ENCODE assay signal across 19 mouse cellular contexts in the genomic region with DNA sequence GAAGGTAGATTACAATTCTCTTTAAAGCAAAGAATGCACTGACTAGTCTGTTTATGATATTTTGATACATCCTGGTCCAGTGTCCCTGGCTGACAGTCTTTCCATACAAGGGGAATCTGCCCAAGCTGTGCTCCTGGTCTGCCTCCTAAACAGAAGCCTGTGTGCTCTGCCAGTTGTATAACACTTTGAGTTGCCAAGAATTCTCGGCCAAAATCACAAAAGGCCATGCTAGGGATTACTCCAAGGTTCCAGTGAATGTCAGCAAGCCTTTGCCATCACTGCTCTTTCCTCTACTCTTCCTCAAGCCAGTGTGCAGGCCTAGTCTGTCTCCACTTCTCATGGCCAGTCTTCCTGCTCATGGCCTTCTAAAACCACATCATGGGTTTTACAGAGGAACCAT. TPM values are rescaled to one million over a fixed set of nuclear protein-coding genes. Genes with fewer than 3 reads are reported as not detected.
DNase-seq lines count a peak whose midpoint lies in the region; TF ChIP-seq lines count a peak whose summit lies in the region.
"Had no signal": no experiment of that assay in that cellular context is flagged by ENCODE, and none has a peak within 500 bp of the region (broad histone marks: within the 10 kb centered on the region; RNA-seq: fewer than 3 reads in every experiment).

No protein-coding gene starts in this region.

- DNase-seq in gastrocnemius, adult 18-20 months (ENCODE audit: low spot score), result peak; percentile 38
- no peak for DNase-seq in gastrocnemius, adult 8-10 months (ENCODE audit: low spot score in 2 of 2)
- DNase-seq in lung, postnatal 36 days, result peak; percentile 40
- DNase-seq in lung, adult 2 months, result no peak
- DNase-seq in cerebellum, adult 8-10 months, result peak; percentile 62
- no peak for DNase-seq in embryonic facial prominence, embryonic 10.5 days (ENCODE audit: low spot score)
- DNase-seq in c-Kit-positive CD71-positive TER-119-positive erythroid progenitor cells, embryonic 14.5 days (ENCODE audit: low spot score), result no peak
- DNase-seq: heart, postnatal 4 days; kidney, adult 18-20 months; kidney, postnatal 25 days; liver, embryonic 13.5 days; lung, postnatal 10 days; thymus, postnatal 14 days had no signal

- H3K4me1 ChIP-seq in lung, adult 2 months (ENCODE audit: control insufficient read depth, insufficient read depth, low read length), result no peaks in the 10 kb centered on the region
- peaks cover 5% of the 10 kb centered on the region for H3K4me1 ChIP-seq in embryonic facial prominence, embryonic 10.5 days
- H3K4me1 ChIP-seq: embryonic facial prominence, embryonic 15.5 days; forebrain, embryonic 12.5 days; limb, embryonic 10.5 days; liver, embryonic 13.5 days; midbrain, embryonic 10.5 days had no signal

- no peak overlapping the region for H3K27ac ChIP-seq in embryonic facial prominence, embryonic 10.5 days (replicated peaks)
- H3K27ac ChIP-seq: embryonic facial prominence, embryonic 15.5 days; forebrain, embryonic 12.5 days; hindbrain, postnatal 0 days; limb, embryonic 10.5 days; liver, embryonic 13.5 days; midbrain, embryonic 10.5 days had no signal

- WGBS in lung, adult 2 months, result 60% methylated on average over 1 of the region's 1 CpGs
- WGBS in embryonic facial prominence, embryonic 10.5 days, result 76% methylated on average over 1 of the region's 1 CpGs

- H3K4me3 ChIP-seq in lung, adult 2 months (replicated peaks; ENCODE audit: extremely low read depth, low read depth, low read length), result no peak overlapping the region
- H3K4me3 ChIP-seq in embryonic facial prominence, embryonic 10.5 days, result no peak overlapping the region
- H3K4me3 ChIP-seq: embryonic facial prominence, embryonic 15.5 days; forebrain, embryonic 12.5 days; limb, embryonic 10.5 days; liver, embryonic 13.5 days; midbrain, embryonic 10.5 days had no signal

- no peaks in the 10 kb centered on the region for H3K27me3 ChIP-seq in embryonic facial prominence, embryonic 10.5 days (replicated peaks; ENCODE audit: low read depth, poor library complexity, severe bottlenecking)
- H3K27me3 ChIP-seq: embryonic facial prominence, embryonic 15.5 days; forebrain, embryonic 12.5 days; liver, embryonic 13.5 days had no signal

- no peaks in the 10 kb centered on the region for H3K36me3 ChIP-seq in embryonic facial prominence, embryonic 10.5 days (replicated peaks)
- H3K36me3 ChIP-seq: embryonic facial prominence, embryonic 15.5 days; forebrain, embryonic 12.5 days; limb, embryonic 10.5 days; liver, embryonic 13.5 days; midbrain, embryonic 10.5 days had no signal

- no peaks in the 10 kb centered on the region for H3K9me3 ChIP-seq in embryonic facial prominence, embryonic 10.5 days
- H3K9me3 ChIP-seq: embryonic facial prominence, embryonic 15.5 days; forebrain, embryonic 12.5 days; limb, embryonic 10.5 days; liver, embryonic 13.5 days; midbrain, embryonic 10.5 days had no signal

- no peak for TF ChIP-seq CTCF in lung, adult 2 months (IDR thresholded peaks at IDR 0.05; ENCODE audit: insufficient read depth, low read length)

- no peak for TF ChIP-seq POLR2A in lung, adult 2 months (IDR thresholded peaks at IDR 0.05; ENCODE audit: borderline replicate concordance, extremely low read depth, low read depth, low read length)

RNA-seq across cellular contexts. Expression of a gene that starts 34.9 kb away (rescaled TPM):
- under 1 TPM; 0.05 to 0.07 TPM for total RNA-seq in gastrocnemius, adult 18-20 months (2021)
- total RNA-seq in gastrocnemius, adult 8-10 months (2022), result under 1 TPM in 2 of 4 experiments, not detected in 2; 0.07 to 0.08 TPM
- polyA plus RNA-seq in lung, adult 2 months (2012; rRNA removed), result 0.26 and 0.36 TPM in 2 replicates
- polyA plus RNA-seq in embryonic facial prominence, embryonic 10.5 days (2016; fragmentation: Nextera tagmentation; extraction: Ambion mirVana), result not detected in 2 replicates
- polyA plus RNA-seq: heart, embryonic 11.5 days; liver, embryonic 13.5 days; midbrain, embryonic 10.5 days had no signal

Comparison
In these comparisons a context has a peak if more than half of its experiments do, and no peak if none do; other contexts are left out.
1. DNase-seq: peak in gastrocnemius, adult 18-20 months (single experiment), lung, postnatal 36 days (single experiment) and cerebellum, adult 8-10 months (single experiment); none in gastrocnemius, adult 8-10 months (0 of 2), lung, adult 2 months (single experiment), embryonic facial prominence, embryonic 10.5 days (single experiment) and c-Kit-positive CD71-positive TER-119-positive erythroid progenitor cells, embryonic 14.5 days (single experiment).